In genomic region chr7:44970231-44970691, GRCm38 (mm10) we compare ENCODE assay signal across 8 mouse cellular contexts. TPM values are rescaled to one million over a fixed set of nuclear protein-coding genes. Genes with fewer than 3 reads are reported as not detected.
A peak's percentile ranks its signal among the peaks of the same experiment; 100 is the strongest.
DNase-seq lines count a peak whose midpoint lies in the region; ATAC-seq lines count a peak whose summit lies in the region.

No protein-coding gene starts in this region.

- H3K27me3 ChIP-seq in hindbrain, embryonic 13.5 days, result no peaks in the 10 kb centered on the region

- peak; percentile 94 for ATAC-seq in hindbrain, embryonic 13.5 days (ENCODE audit: low FRiP score)

- H3K9ac ChIP-seq in hindbrain, embryonic 13.5 days, result peak overlapping the region; percentile 70

- peaks cover 46% of the 10 kb centered on the region for H3K4me1 ChIP-seq in hindbrain, embryonic 13.5 days (replicated peaks)

- WGBS in hindbrain, embryonic 13.5 days, result under 1% methylated on average over 36 of the region's 36 CpGs

- H3K27ac ChIP-seq in hindbrain, embryonic 13.5 days, result peak overlapping the region; percentile 89

- H3K36me3 ChIP-seq in hindbrain, embryonic 13.5 days, result peaks cover 24% of the 10 kb centered on the region

- peak overlapping the region; percentile 50 for H3K4me3 ChIP-seq in hindbrain, embryonic 13.5 days

- peak overlapping the region; percentile 76 for H3K4me2 ChIP-seq in hindbrain, embryonic 13.5 days

- no peaks in the 10 kb centered on the region for H3K9me3 ChIP-seq in hindbrain, embryonic 13.5 days

- peak; percentile 80 for DNase-seq in T-cell, adult 2 months (ENCODE audit: low spot score)
- peak; percentile 85 to 90 for DNase-seq in cerebellum, postnatal 14 days
- DNase-seq in frontal cortex, postnatal 25 days (ENCODE audit: low spot score in 2 of 2), result peak; percentile 52 to 67
- DNase-seq in left cerebral cortex, adult 11 months (ENCODE audit: low spot score), result peak; percentile 83
- peak; percentile 89 to 92 for DNase-seq in lung, postnatal 4 days
- peak; percentile 87 for DNase-seq in right cerebral cortex, adult 18-20 months
- peak; percentile 78 to 79 for DNase-seq in urinary bladder, adult 18-20 months (ENCODE audit: low spot score in 2 of 2)

RNA-seq across cellular contexts. Expression of gene Cpt1c, which starts 4.4 kb away (rescaled TPM):
- 52.2 and 56.3 TPM in 2 replicates for polyA plus RNA-seq in hindbrain, embryonic 13.5 days (2015; fragmentation: Nextera tagmentation; extraction: Ambion mirVana)

RNA-seq across cellular contexts. Expression of gene Prmt1, which starts 16.1 kb away (rescaled TPM):
- polyA plus RNA-seq in hindbrain, embryonic 13.5 days (2015; fragmentation: Nextera tagmentation; extraction: Ambion mirVana), result 681 and 687 TPM in 2 replicates

RNA-seq across cellular contexts. Expression of gene Irf3, which starts 27.2 kb away (rescaled TPM):
- polyA plus RNA-seq in hindbrain, embryonic 13.5 days (2015; fragmentation: Nextera tagmentation; extraction: Ambion mirVana), result 66.7 and 68.3 TPM in 2 replicates

RNA-seq across cellular contexts. Expression of gene Tsks, which starts 27.3 kb away (rescaled TPM):
- 0.17 TPM in 1 of 2 replicates, not detected in the other for polyA plus RNA-seq in hindbrain, embryonic 13.5 days (2015; fragmentation: Nextera tagmentation; extraction: Ambion mirVana)

RNA-seq across cellular contexts. Expression of gene Bcl2l12, which starts 28.3 kb away (rescaled TPM):
- polyA plus RNA-seq in hindbrain, embryonic 13.5 days (2015; fragmentation: Nextera tagmentation; extraction: Ambion mirVana), result 16.2 and 19.7 TPM in 2 replicates

Comparison
In these comparisons a context has a peak if more than half of its experiments do, and no peak if none do; other contexts are left out.
1. Peak in every context shown above with its lines: DNase-seq, ATAC-seq, H3K4me3 ChIP-seq and H3K27ac ChIP-seq.